Mouse (Mus musculus): Measurements from ENCODE around the gene Snrnp200. TPM values are rescaled to one million over a fixed set of nuclear protein-coding genes. Genes with fewer than 3 reads are reported as not detected.

Snrnp200 gene
- polyA plus RNA-seq, 1 experiment from 2014 or later, result 95.9 TPM

Other genes with a start within 250 kb of the Snrnp200 start
- 12.1 and 15.0 TPM in 2 replicates for gene Ap4e1, start 199.7 kb upstream of the Snrnp200 start, polyA plus RNA-seq (2016; fragmentation: Nextera tagmentation; extraction: Ambion mirVana)
- gene Blvra, start 137.7 kb upstream of the Snrnp200 start, polyA plus RNA-seq (2016; fragmentation: Nextera tagmentation; extraction: Ambion mirVana), result 18.1 and 18.9 TPM in 2 replicates
- 105 and 111 TPM in 2 replicates for gene Ncaph, start 74.4 kb upstream of the Snrnp200 start, polyA plus RNA-seq (2016; fragmentation: Nextera tagmentation; extraction: Ambion mirVana)
- gene Itpripl1, start 64.9 kb upstream of the Snrnp200 start, polyA plus RNA-seq (2016; fragmentation: Nextera tagmentation; extraction: Ambion mirVana), result 19.2 and 19.4 TPM in 2 replicates
- 3.0 and 3.1 TPM in 2 replicates for gene 1810024B03Rik, start 106 bp upstream of the Snrnp200 start, polyA plus RNA-seq (2016; fragmentation: Nextera tagmentation; extraction: Ambion mirVana)
- 51.3 and 55.0 TPM in 2 replicates for gene Ciao1, start 39.4 kb downstream of the Snrnp200 start, polyA plus RNA-seq (2016; fragmentation: Nextera tagmentation; extraction: Ambion mirVana)
- 29.6 and 33.0 TPM in 2 replicates for gene Tmem127, start 39.5 kb downstream of the Snrnp200 start, polyA plus RNA-seq (2016; fragmentation: Nextera tagmentation; extraction: Ambion mirVana)
- 103 TPM in 2 replicates for gene Stard7, start 61.8 kb downstream of the Snrnp200 start, polyA plus RNA-seq (2016; fragmentation: Nextera tagmentation; extraction: Ambion mirVana)
- 3.9 and 4.8 TPM in 2 replicates for gene Dusp2, start 127.8 kb downstream of the Snrnp200 start, polyA plus RNA-seq (2016; fragmentation: Nextera tagmentation; extraction: Ambion mirVana)
- gene Astl, start 130.3 kb downstream of the Snrnp200 start, polyA plus RNA-seq (2016; fragmentation: Nextera tagmentation; extraction: Ambion mirVana), result not detected in 2 replicates
- 1.5 and 1.9 TPM in 2 replicates for gene Adra2b, start 154.8 kb downstream of the Snrnp200 start, polyA plus RNA-seq (2016; fragmentation: Nextera tagmentation; extraction: Ambion mirVana)
- gene Gpat2, start 216.8 kb downstream of the Snrnp200 start, polyA plus RNA-seq (2016; fragmentation: Nextera tagmentation; extraction: Ambion mirVana), result 0.14 and 0.22 TPM in 2 replicates
- gene Fahd2a, start 236.2 kb downstream of the Snrnp200 start, polyA plus RNA-seq (2016; fragmentation: Nextera tagmentation; extraction: Ambion mirVana), result 24.9 and 25.4 TPM in 2 replicates

All from forebrain, embryonic 12.5 days (tissue).